Mouse (Mus musculus): ENCODE results near the gene Gpr83. TPM values are rescaled to one million over a fixed set of nuclear protein-coding genes. Genes with fewer than 3 reads are reported as not detected.
"Not testable (repeated sequence)": the region's sequence is repeated elsewhere in the genome, so short reads cannot be mapped to it uniquely, and the experiment has no call there.

Gpr83 gene
- polyA plus RNA-seq, 1 experiment = not detected

- Histone ChIP-seq H3K4me3 (no peak overlapping the region), H3K36me3 (ENCODE audit: control insufficient read depth, insufficient read depth) (no peaks in the 10 kb centered on the region), H3K4me2 (ENCODE audit: low read depth) (no peak overlapping the region), H3K79me2 (ENCODE audit: control insufficient read depth, insufficient read depth) (no peaks in the 10 kb centered on the region), H3ac (ENCODE audit: control insufficient read depth, insufficient read length) (no peak overlapping the region), H3K27me3 (ENCODE audit: control insufficient read depth, insufficient read depth, insufficient read length) (no peaks in the 10 kb centered on the region)
- TF ChIP-seq POLR2AphosphoS2 (IDR thresholded peaks at IDR 0.05; ENCODE audit: insufficient read length, low read depth) (no peak), TCF3 (IDR thresholded peaks at IDR 0.05; ENCODE audit: insufficient read length, low read depth) (no peak), CEBPB (IDR thresholded peaks at IDR 0.05; ENCODE audit: insufficient read depth, poor library complexity, severe bottlenecking) (no peak), USF1 (IDR thresholded peaks at IDR 0.05; ENCODE audit: low read depth) (no peak), TCF12 (IDR thresholded peaks at IDR 0.05; ENCODE audit: insufficient read depth, poor library complexity, severe bottlenecking) (no peak), E2F4 (IDR thresholded peaks at IDR 0.05; ENCODE audit: insufficient read depth) (no peak), SRF (IDR thresholded peaks at IDR 0.05; ENCODE audit: control insufficient read depth, insufficient read length, low read depth) (no peak)
Observed at GRCm38 (mm10) chr9:14870802-14871201, 10.8 kb downstream of the Gpr83 start.

GRCm38 (mm10) chr9:14871536-14871935, 11.5 kb downstream of the Gpr83 start:
- TF ChIP-seq SRF (IDR thresholded peaks at IDR 0.05; ENCODE audit: control insufficient read depth, insufficient read length, low read depth) (no peak), TCF3 (IDR thresholded peaks at IDR 0.05; ENCODE audit: insufficient read length, low read depth) (no peak), CEBPB (IDR thresholded peaks at IDR 0.05; ENCODE audit: insufficient read depth, poor library complexity, severe bottlenecking) (no peak), TCF12 (IDR thresholded peaks at IDR 0.05; ENCODE audit: insufficient read depth, poor library complexity, severe bottlenecking) (no peak), E2F4 (IDR thresholded peaks at IDR 0.05; ENCODE audit: insufficient read depth) (no peak), MYOD1 (IDR thresholded peaks at IDR 0.05; ENCODE audit: control insufficient read depth in 1 of 3, insufficient read length in 2 of 3, low read depth in 2 of 3) (no peak), MYOG (IDR thresholded peaks at IDR 0.05; ENCODE audit: control insufficient read depth in 1 of 3, insufficient read depth in 1 of 3, insufficient read length in 2 of 3, low read depth in 2 of 3) (no peak), POLR2A (IDR thresholded peaks at IDR 0.05; ENCODE audit: insufficient read length, low read depth) (no peak), POLR2AphosphoS2 (IDR thresholded peaks at IDR 0.05; ENCODE audit: insufficient read length, low read depth) (no peak), REST (IDR thresholded peaks at IDR 0.05; ENCODE audit: insufficient read depth, insufficient read length) (no peak), MAX (IDR thresholded peaks at IDR 0.05; ENCODE audit: low read depth) (no peak), USF1 (IDR thresholded peaks at IDR 0.05; ENCODE audit: low read depth) (no peak)
- H3K4me2 ChIP-seq (ENCODE audit: low read depth) = no peak overlapping the region
- no peak overlapping the region for H3K4me3 ChIP-seq
- no peaks in the 10 kb centered on the region for H3K79me2 ChIP-seq (ENCODE audit: control insufficient read depth, insufficient read depth)
- H3ac ChIP-seq (ENCODE audit: control insufficient read depth, insufficient read length) = no peak overlapping the region
- H3K36me3 ChIP-seq (ENCODE audit: control insufficient read depth, insufficient read depth) = no peaks in the 10 kb centered on the region
- no peaks in the 10 kb centered on the region for H3K27me3 ChIP-seq (ENCODE audit: control insufficient read depth, insufficient read depth, insufficient read length)

- no peaks in the 10 kb centered on the region for H3K36me3 ChIP-seq (ENCODE audit: control insufficient read depth, insufficient read depth)
- TF ChIP-seq TCF12 (IDR thresholded peaks at IDR 0.05; ENCODE audit: insufficient read depth, poor library complexity, severe bottlenecking) (no peak), USF1 (IDR thresholded peaks at IDR 0.05; ENCODE audit: low read depth) (no peak), TCF3 (IDR thresholded peaks at IDR 0.05; ENCODE audit: insufficient read length, low read depth) (no peak), CEBPB (IDR thresholded peaks at IDR 0.05; ENCODE audit: insufficient read depth, poor library complexity, severe bottlenecking) (no peak), SRF (IDR thresholded peaks at IDR 0.05; ENCODE audit: control insufficient read depth, insufficient read length, low read depth) (no peak), REST (IDR thresholded peaks at IDR 0.05; ENCODE audit: insufficient read depth, insufficient read length) (no peak), MYOD1 (IDR thresholded peaks at IDR 0.05; ENCODE audit: control insufficient read depth in 1 of 3, insufficient read length in 2 of 3, low read depth in 2 of 3) (no peak), POLR2AphosphoS2 (IDR thresholded peaks at IDR 0.05; ENCODE audit: insufficient read length, low read depth) (no peak), MAX (IDR thresholded peaks at IDR 0.05; ENCODE audit: low read depth) (no peak)
- H3K4me2 ChIP-seq (ENCODE audit: low read depth) = no peak overlapping the region
- H3ac ChIP-seq (ENCODE audit: control insufficient read depth, insufficient read length) = no peak overlapping the region
- H3K4me3 ChIP-seq = no peak overlapping the region
- H3K27me3 ChIP-seq (ENCODE audit: control insufficient read depth, insufficient read depth, insufficient read length) = no peaks in the 10 kb centered on the region
- H3K79me2 ChIP-seq (ENCODE audit: control insufficient read depth, insufficient read depth) = no peaks in the 10 kb centered on the region
Observed at GRCm38 (mm10) chr9:14872181-14872930, 12.3 kb downstream of the Gpr83 start.

- no peaks in the 10 kb centered on the region for H3K79me2 ChIP-seq (ENCODE audit: control insufficient read depth, insufficient read depth)
- TF ChIP-seq MYOD1 (IDR thresholded peaks at IDR 0.05; ENCODE audit: control insufficient read depth in 1 of 3, insufficient read length in 2 of 3, low read depth in 2 of 3) = no peak
- TF ChIP-seq MAX (IDR thresholded peaks at IDR 0.05; ENCODE audit: low read depth) = no peak
- TF ChIP-seq SRF (IDR thresholded peaks at IDR 0.05; ENCODE audit: control insufficient read depth, insufficient read length, low read depth) = no peak
- TF ChIP-seq CEBPB (IDR thresholded peaks at IDR 0.05; ENCODE audit: insufficient read depth, poor library complexity, severe bottlenecking) = no peak
- TF ChIP-seq TCF12 (IDR thresholded peaks at IDR 0.05; ENCODE audit: insufficient read depth, poor library complexity, severe bottlenecking) = no peak
- no peak for TF ChIP-seq TCF3 (IDR thresholded peaks at IDR 0.05; ENCODE audit: insufficient read length, low read depth)
- TF ChIP-seq POLR2A (IDR thresholded peaks at IDR 0.05; ENCODE audit: insufficient read length, low read depth) = no peak
- no peaks in the 10 kb centered on the region for H3K36me3 ChIP-seq (ENCODE audit: control insufficient read depth, insufficient read depth)
- H3K4me3 ChIP-seq = no peak overlapping the region
- no peak overlapping the region for H3K4me2 ChIP-seq (ENCODE audit: low read depth)
- H3K27me3 ChIP-seq (ENCODE audit: control insufficient read depth, insufficient read depth, insufficient read length) = no peaks in the 10 kb centered on the region
- H3ac ChIP-seq (ENCODE audit: control insufficient read depth, insufficient read length) = no peak overlapping the region
Observed at GRCm38 (mm10) chr9:14875743-14876507, 15.9 kb downstream of the Gpr83 start.

GRCm38 (mm10) chr9:14876566-14876965, 16.6 kb downstream of the Gpr83 start:
- not testable (repeated sequence) for H3K27me3 ChIP-seq (ENCODE audit: control insufficient read depth, insufficient read depth, insufficient read length); H3ac ChIP-seq (ENCODE audit: control insufficient read depth, insufficient read length); H3K36me3 ChIP-seq (ENCODE audit: control insufficient read depth, insufficient read depth); H3K4me3 ChIP-seq; H3K4me2 ChIP-seq (ENCODE audit: low read depth); H3K79me2 ChIP-seq (ENCODE audit: control insufficient read depth, insufficient read depth)
